Comparison of ENCODE assay signal across 8 mouse cellular contexts in the genomic region with DNA sequence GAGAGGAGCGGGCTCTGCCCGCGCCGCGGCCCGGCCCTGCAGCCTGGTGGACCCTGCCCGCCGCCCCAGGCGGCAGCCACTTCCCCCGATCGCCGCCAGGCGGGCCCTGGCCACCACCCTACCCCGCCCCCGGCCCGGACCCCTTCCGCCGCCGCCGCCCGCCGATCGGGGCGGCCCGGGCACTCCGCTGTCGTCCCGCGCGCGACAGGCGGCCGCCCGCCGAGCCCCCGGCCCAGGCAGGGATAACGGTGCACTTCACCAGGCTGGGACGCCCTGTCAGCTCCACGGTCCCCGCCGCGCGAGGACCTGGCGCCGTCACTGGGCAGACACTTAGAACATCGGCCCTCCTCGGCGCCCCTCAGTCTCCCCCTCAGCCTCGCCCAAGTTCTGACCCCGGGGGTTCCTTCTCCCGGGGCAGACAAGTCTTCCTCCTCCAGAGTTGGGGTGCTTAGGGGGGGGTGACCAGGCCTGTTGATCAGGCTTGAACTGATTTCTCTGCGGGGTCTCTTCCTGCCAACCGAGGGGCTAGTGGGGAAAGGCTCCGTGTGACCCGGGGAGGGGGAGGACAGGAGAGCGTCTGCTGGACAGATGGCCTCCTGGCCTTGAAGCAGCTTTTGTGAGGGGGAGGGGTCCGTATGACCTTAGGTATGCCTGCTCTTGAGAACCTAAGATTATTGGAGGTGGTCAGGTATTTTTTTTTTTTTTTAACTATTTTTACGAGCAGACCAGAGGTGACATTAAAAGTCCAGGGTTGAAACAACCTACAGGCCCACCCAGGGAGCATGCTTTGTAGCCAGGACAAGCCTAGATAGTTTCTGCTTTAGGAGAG. TPM values are rescaled to one million over a fixed set of nuclear protein-coding genes. Genes with fewer than 3 reads are reported as not detected.
DNase-seq lines count a peak whose midpoint lies in the region; ATAC-seq and TF ChIP-seq lines count a peak whose summit lies in the region.

No protein-coding gene starts in this region.

- H3K4me1 ChIP-seq in heart, embryonic 13.5 days, result peaks cover 50% of the 10 kb centered on the region
- H3K4me1 ChIP-seq in G1E (ENCODE audit: insufficient read depth, low read depth, low read length), result peaks cover 66% of the 10 kb centered on the region
- peaks cover 30% of the 10 kb centered on the region for H3K4me1 ChIP-seq in limb, embryonic 12.5 days (replicated peaks)
- peaks cover 26% of the 10 kb centered on the region for H3K4me1 ChIP-seq in midbrain, embryonic 16.5 days (ENCODE audit: control insufficient read depth, insufficient read depth, low read length)

- intact Hi-C loops in gastrocnemius, postnatal 36 days (cut with DNase I), result no loop called here

- peak overlapping the region; percentile 99 for H3K9ac ChIP-seq in heart, embryonic 13.5 days
- peak overlapping the region; percentile 99 for H3K9ac ChIP-seq in limb, embryonic 12.5 days (replicated peaks)
- peak overlapping the region; percentile 98 for H3K9ac ChIP-seq in midbrain, embryonic 16.5 days (ENCODE audit: low read depth, low read length)

- H3K27me3 ChIP-seq in heart, embryonic 13.5 days (replicated peaks), result no peaks in the 10 kb centered on the region
- H3K27me3 ChIP-seq in G1E (ENCODE audit: insufficient read depth, low read length), result no peaks in the 10 kb centered on the region
- H3K27me3 ChIP-seq in limb, embryonic 12.5 days, result no peaks in the 10 kb centered on the region
- H3K27me3 ChIP-seq in midbrain, embryonic 16.5 days (ENCODE audit: control insufficient read depth, insufficient read depth, low read depth, low read length), result no peaks in the 10 kb centered on the region

- H3K27ac ChIP-seq in heart, embryonic 13.5 days (replicated peaks), result peak overlapping the region; percentile 98
- peak overlapping the region; percentile 97 for H3K27ac ChIP-seq in limb, embryonic 12.5 days
- H3K27ac ChIP-seq in midbrain, embryonic 16.5 days (ENCODE audit: low read length), result peak overlapping the region; percentile 94

- H3K4me3 ChIP-seq in heart, embryonic 13.5 days, result peak overlapping the region; percentile 98
- H3K4me3 ChIP-seq in G1E (ENCODE audit: low read depth, low read length), result peak overlapping the region; percentile 90
- H3K4me3 ChIP-seq in limb, embryonic 12.5 days (replicated peaks), result peak overlapping the region; percentile 91
- H3K4me3 ChIP-seq in midbrain, embryonic 16.5 days (ENCODE audit: low read depth, low read length), result peak overlapping the region; percentile 96

- peak; percentile 78 for ATAC-seq in heart, embryonic 13.5 days (ENCODE audit: extremely low read depth, insufficient number of reproducible peaks, low FRiP score, low TSS enrichment)
- ATAC-seq in G1E (ENCODE audit: extremely low read depth, insufficient number of reproducible peaks, low FRiP score, poor library complexity, severe bottlenecking), result no peak
- ATAC-seq in limb, embryonic 12.5 days (ENCODE audit: insufficient number of reproducible peaks, insufficient read depth, low FRiP score, low TSS enrichment, low read depth), result peak; percentile 84
- ATAC-seq in midbrain, embryonic 16.5 days, result peak; percentile 80
- ATAC-seq in megakaryocyte-erythroid progenitor cell, adult 5-6 weeks (replicated peaks; ENCODE audit: low FRiP score, low TSS enrichment, poor library complexity, severe bottlenecking), result no peak

- peak overlapping the region; percentile 96 for H3K4me2 ChIP-seq in heart, embryonic 13.5 days
- peak overlapping the region; percentile 87 for H3K4me2 ChIP-seq in limb, embryonic 12.5 days
- H3K4me2 ChIP-seq in midbrain, embryonic 16.5 days (ENCODE audit: low read length), result peak overlapping the region; percentile 68

- no peaks in the 10 kb centered on the region for H3K9me3 ChIP-seq in heart, embryonic 13.5 days
- no peaks in the 10 kb centered on the region for H3K9me3 ChIP-seq in G1E (replicated peaks)
- no peaks in the 10 kb centered on the region for H3K9me3 ChIP-seq in limb, embryonic 12.5 days
- H3K9me3 ChIP-seq in midbrain, embryonic 16.5 days (replicated peaks; ENCODE audit: control insufficient read depth, low read length, poor library complexity, severe bottlenecking), result no peaks in the 10 kb centered on the region

- no peak for DNase-seq in heart, adult 9 months (ENCODE audit: low spot score in 2 of 2)
- DNase-seq in G1E (ENCODE audit: low spot score), result peak; percentile 88
- DNase-seq in embryo, embryonic 10 days (ENCODE audit: low spot score), result peak; percentile 47
- peak; percentile 41 to 69 for DNase-seq in gastrocnemius, postnatal 36 days

- H3K36me3 ChIP-seq in heart, embryonic 13.5 days, result 0 out of 2 replicates have a peak, but pooled peaks cover 8% of the 10 kb centered on the region
- H3K36me3 ChIP-seq in G1E (replicated peaks), result peaks cover 19% of the 10 kb centered on the region
- 0 out of 2 replicates have a peak, but pooled peaks cover 2% of the 10 kb centered on the region for H3K36me3 ChIP-seq in limb, embryonic 12.5 days
- H3K36me3 ChIP-seq in midbrain, embryonic 16.5 days (ENCODE audit: control insufficient read depth, insufficient read depth, low read length), result no peaks in the 10 kb centered on the region

- 1% methylated on average over 54 of the region's 58 CpGs for WGBS in heart, embryonic 13.5 days
- under 1% methylated on average over 57 of the region's 58 CpGs for WGBS in limb, embryonic 12.5 days
- under 1% methylated on average over 34 of the region's 58 CpGs for WGBS in midbrain, embryonic 16.5 days

- no peak for TF ChIP-seq CTCF in G1E (IDR thresholded peaks at IDR 0.05; ENCODE audit: low read depth, low read length)

RNA-seq across cellular contexts. Expression of a gene that starts 0.6 kb away (rescaled TPM):
- polyA plus RNA-seq in heart, embryonic 13.5 days (2015; fragmentation: Nextera tagmentation; extraction: Ambion mirVana), result 6.6 and 8.5 TPM in 2 replicates
- total RNA-seq in G1E (2014; fragmentation: Nextera tagmentation) (72.4 and 79.7 TPM in 2 replicates), G1E (2017) (25.6 and 30.3 TPM in 2 replicates)
- 60.5 and 70.4 TPM in 2 replicates for polyA plus RNA-seq in G1E (2012)
- 10 to 100 TPM; 10.3 to 11.4 TPM for total RNA-seq in gastrocnemius, postnatal 36 days (2021)
- 11.3 and 15.5 TPM in 2 replicates for polyA plus RNA-seq in limb, embryonic 12.5 days (2016; fragmentation: Nextera tagmentation; extraction: Ambion mirVana)
- polyA plus RNA-seq in midbrain, embryonic 16.5 days (2015; fragmentation: Nextera tagmentation; extraction: Ambion mirVana), result 10.2 and 10.6 TPM in 2 replicates
- 33.1 and 38.5 TPM in 2 replicates for total RNA-seq in megakaryocyte-erythroid progenitor cell, adult 5-6 weeks (2014; fragmentation: Nextera tagmentation)
- total RNA-seq in megakaryocyte-erythroid progenitor cell, adult 5-6 weeks (2017), result 12.5 TPM in 2 replicates

RNA-seq across cellular contexts. Expression of a gene that starts 46.5 kb away (rescaled TPM):
- 132 and 155 TPM in 2 replicates for polyA plus RNA-seq in heart, embryonic 13.5 days (2015; fragmentation: Nextera tagmentation; extraction: Ambion mirVana)
- total RNA-seq in G1E (2014; fragmentation: Nextera tagmentation), result 177 and 221 TPM in 2 replicates
- total RNA-seq in G1E (2017), result 395 and 472 TPM in 2 replicates
- polyA plus RNA-seq in G1E (2012), result 6.3 and 7.7 TPM in 2 replicates
- total RNA-seq in gastrocnemius, postnatal 36 days (2021), result 10 to 100 TPM; 24.5 to 25.2 TPM
- 199 and 203 TPM in 2 replicates for polyA plus RNA-seq in limb, embryonic 12.5 days (2016; fragmentation: Nextera tagmentation; extraction: Ambion mirVana)
- polyA plus RNA-seq in midbrain, embryonic 16.5 days (2015; fragmentation: Nextera tagmentation; extraction: Ambion mirVana), result 156 and 157 TPM in 2 replicates
- total RNA-seq in megakaryocyte-erythroid progenitor cell, adult 5-6 weeks (2014; fragmentation: Nextera tagmentation), result 109 and 150 TPM in 2 replicates
- 393 and 493 TPM in 2 replicates for total RNA-seq in megakaryocyte-erythroid progenitor cell, adult 5-6 weeks (2017)

Comparison
In these comparisons a context has a peak if more than half of its experiments do, and no peak if none do; other contexts are left out.
1. ATAC-seq: peak in heart, embryonic 13.5 days (single experiment), limb, embryonic 12.5 days (single experiment) and midbrain, embryonic 16.5 days (single experiment); none in G1E (single experiment) and megakaryocyte-erythroid progenitor cell, adult 5-6 weeks (single experiment).
2. DNase-seq: peak in G1E (single experiment), embryo, embryonic 10 days (single experiment) and gastrocnemius, postnatal 36 days (2 of 2); none in heart, adult 9 months (0 of 2).
3. RNA of a gene that starts 46.5 kb away (polyA plus RNA-seq): 199 to 203 TPM in limb, embryonic 12.5 days, 156 to 157 TPM in midbrain, embryonic 16.5 days and 132 to 155 TPM in heart, embryonic 13.5 days; 6.3 to 7.7 TPM in G1E; every median in the first group is over 10 times any median in the second.
4. Peak in every context shown above with its lines, with median percentiles within 50 percentile points of each other: H3K27ac ChIP-seq, H3K4me2 ChIP-seq, H3K4me3 ChIP-seq and H3K9ac ChIP-seq.